Mouse (Mus musculus) heart, postnatal 0 days (tissue): Measurements from ENCODE around the gene Dclk1.

Experiments
- CTCF ChIP-seq: IDR thresholded peaks from 2 replicates; pipeline ENCODE4 v1.5.1; 2016; ENCODE audit warnings: antibody characterized with exemption, control low read depth, low read depth
- EP300 ChIP-seq: IDR thresholded peaks from 2 replicates; pipeline ENCODE4 v1.6.1; 2016; ENCODE audit warnings: antibody characterized with exemption, low read depth

- peak; percentile 6; the same call in 1 of the 2 replicates for TF ChIP-seq CTCF
- TF ChIP-seq EP300 = no peak
Measured at GRCm38 (mm10) chr3:55222502-55222901, 19.7 kb upstream of the Dclk1 start.
